In genomic region chr2:172440640-172441005, GRCm38 (mm10) we compare ENCODE assay signal across 8 mouse cellular contexts. TPM values are rescaled to one million over a fixed set of nuclear protein-coding genes. Genes with fewer than 3 reads are reported as not detected.
DNase-seq lines count a peak whose midpoint lies in the region; ATAC-seq and TF ChIP-seq lines count a peak whose summit lies in the region.

No protein-coding gene starts in this region.

- peak; percentile 61 for ATAC-seq in lung, postnatal 0 days
- ATAC-seq in erythroblast, adult 5-6 weeks (replicated peaks; ENCODE audit: low FRiP score, poor library complexity, severe bottlenecking), result peak; percentile 59
- ATAC-seq in limb, embryonic 12.5 days (ENCODE audit: insufficient number of reproducible peaks, insufficient read depth, low FRiP score, low TSS enrichment, low read depth), result peak; percentile 19; the same call in 1 of the 2 replicates

- H3K4me2 ChIP-seq in lung, postnatal 0 days (replicated peaks; ENCODE audit: low read depth, low read length), result peak overlapping the region; percentile 73
- peak overlapping the region; percentile 87 for H3K4me2 ChIP-seq in limb, embryonic 12.5 days

- H3K36me3 ChIP-seq in lung, postnatal 0 days (ENCODE audit: insufficient read depth, low read length), result peaks cover 2% of the 10 kb centered on the region; the same call in 1 of the 2 replicates
- peaks cover 14% of the 10 kb centered on the region; the same call in 1 of the 2 replicates for H3K36me3 ChIP-seq in limb, embryonic 12.5 days

- peak overlapping the region; percentile 87 for H3K4me3 ChIP-seq in lung, postnatal 0 days (ENCODE audit: low read depth, low read length)
- H3K4me3 ChIP-seq in limb, embryonic 12.5 days (replicated peaks), result peak overlapping the region; percentile 80
- peak overlapping the region; percentile 69 for H3K4me3 ChIP-seq in olfactory bulb, adult 2 months (ENCODE audit: insufficient read depth, low read depth, low read length)

- H3K4me1 ChIP-seq in lung, postnatal 0 days (ENCODE audit: insufficient read depth, low read depth, low read length), result peaks cover 10% of the 10 kb centered on the region; the same call in 1 of the 2 replicates
- peaks cover 14% of the 10 kb centered on the region for H3K4me1 ChIP-seq in limb, embryonic 12.5 days (replicated peaks)
- H3K4me1 ChIP-seq in olfactory bulb, adult 2 months (ENCODE audit: control insufficient read depth, insufficient read depth, low read length), result peaks cover 6% of the 10 kb centered on the region; the same call in 1 of the 2 replicates

- peak overlapping the region; percentile 71 for H3K9ac ChIP-seq in lung, postnatal 0 days (replicated peaks; ENCODE audit: low read depth)
- peak overlapping the region; percentile 69 for H3K9ac ChIP-seq in limb, embryonic 12.5 days (replicated peaks)

- H3K9me3 ChIP-seq in lung, postnatal 0 days (ENCODE audit: low read length), result no peaks in the 10 kb centered on the region
- H3K9me3 ChIP-seq in limb, embryonic 12.5 days, result no peaks in the 10 kb centered on the region

- no peak for TF ChIP-seq CTCF in lung, postnatal 0 days (IDR thresholded peaks at IDR 0.05)
- TF ChIP-seq CTCF in olfactory bulb, adult 2 months (IDR thresholded peaks at IDR 0.05; ENCODE audit: insufficient read depth, low read depth, low read length), result no peak

- H3K27me3 ChIP-seq in lung, postnatal 0 days (replicated peaks; ENCODE audit: insufficient read depth, low read length), result no peaks in the 10 kb centered on the region
- no peaks in the 10 kb centered on the region for H3K27me3 ChIP-seq in limb, embryonic 12.5 days

- TF ChIP-seq EP300 in lung, postnatal 0 days (IDR thresholded peaks at IDR 0.05), result no peak

- TF ChIP-seq POLR2A in olfactory bulb, adult 2 months (IDR thresholded peaks at IDR 0.05; ENCODE audit: insufficient read depth, low read depth, low read length), result no peak

- peak overlapping the region; percentile 61 for H3K27ac ChIP-seq in lung, postnatal 0 days (ENCODE audit: low read length)
- no peak overlapping the region for H3K27ac ChIP-seq in limb, embryonic 12.5 days
- no peak overlapping the region for H3K27ac ChIP-seq in olfactory bulb, adult 2 months (ENCODE audit: insufficient read depth, low read depth, low read length)

- DNase-seq in lung, postnatal 0 days (ENCODE audit: low spot score), result no peak
- DNase-seq in lung, postnatal 14 days, result no peak
- DNase-seq in left cerebral cortex, adult 9 months (ENCODE audit: low spot score in 2 of 2), result no peak
- no peak for DNase-seq in layer of hippocampus, adult 9-10 months (ENCODE audit: low spot score)
- no peak for DNase-seq in right cerebral cortex, postnatal 4 days

- 0% methylated on average over 21 of the region's 21 CpGs for WGBS in lung, postnatal 0 days
- under 1% methylated on average over 21 of the region's 21 CpGs for WGBS in limb, embryonic 12.5 days
- WGBS in olfactory bulb, adult 2 months, result under 1% methylated on average over 21 of the region's 21 CpGs

RNA-seq across cellular contexts. Expression of gene Rtf2, which starts 0.3 kb away (rescaled TPM):
- polyA plus RNA-seq in lung, postnatal 0 days (2015; fragmentation: Nextera tagmentation; extraction: Ambion mirVana), result 73.4 and 74.2 TPM in 2 replicates
- total RNA-seq in erythroblast, adult 5-6 weeks (2015; ENCODE audit: low replicate concordance), result 18.3 and 24.7 TPM in 2 replicates
- 59.5 and 80.9 TPM in 2 replicates for total RNA-seq in erythroblast, adult 5-6 weeks (2017; ENCODE audit: low replicate concordance)
- 67.7 and 69.1 TPM in 2 replicates for polyA plus RNA-seq in limb, embryonic 12.5 days (2016; fragmentation: Nextera tagmentation; extraction: Ambion mirVana)
- 332 TPM in 1 of 2 replicates, not detected in the other for polyA plus RNA-seq in olfactory bulb, adult 2 months (2012; ENCODE audit: insufficient read depth, insufficient read length, low replicate concordance, missing spikeins)

RNA-seq across cellular contexts. Expression of gene Gcnt7, which starts 17.8 kb away (rescaled TPM):
- polyA plus RNA-seq in lung, postnatal 0 days (2015; fragmentation: Nextera tagmentation; extraction: Ambion mirVana), result 0.58 and 0.64 TPM in 2 replicates
- total RNA-seq in erythroblast, adult 5-6 weeks (2015; ENCODE audit: low replicate concordance), result not detected in 2 replicates
- 1.1 TPM in 1 of 2 replicates, not detected in the other for total RNA-seq in erythroblast, adult 5-6 weeks (2017; ENCODE audit: low replicate concordance)
- polyA plus RNA-seq in limb, embryonic 12.5 days (2016; fragmentation: Nextera tagmentation; extraction: Ambion mirVana), result 1.9 and 2.4 TPM in 2 replicates
- polyA plus RNA-seq in olfactory bulb, adult 2 months (2012; ENCODE audit: insufficient read depth, insufficient read length, low replicate concordance, missing spikeins), result not detected in 2 replicates

RNA-seq across cellular contexts. Expression of gene Fam209, which starts 31.7 kb away (rescaled TPM):
- 0.27 and 0.41 TPM in 2 replicates for polyA plus RNA-seq in lung, postnatal 0 days (2015; fragmentation: Nextera tagmentation; extraction: Ambion mirVana)
- not detected in 2 replicates for total RNA-seq in erythroblast, adult 5-6 weeks (2015; ENCODE audit: low replicate concordance)
- not detected in 2 replicates for total RNA-seq in erythroblast, adult 5-6 weeks (2017; ENCODE audit: low replicate concordance)
- not detected in 2 replicates for polyA plus RNA-seq in limb, embryonic 12.5 days (2016; fragmentation: Nextera tagmentation; extraction: Ambion mirVana)
- polyA plus RNA-seq in olfactory bulb, adult 2 months (2012; ENCODE audit: insufficient read depth, insufficient read length, low replicate concordance, missing spikeins), result not detected in 2 replicates

RNA-seq across cellular contexts. Expression of gene Cass4, which starts 47.0 kb away (rescaled TPM):
- polyA plus RNA-seq in lung, postnatal 0 days (2015; fragmentation: Nextera tagmentation; extraction: Ambion mirVana), result 9.3 and 11.9 TPM in 2 replicates
- total RNA-seq in erythroblast, adult 5-6 weeks (2015; ENCODE audit: low replicate concordance), result 1.0 and 2.5 TPM in 2 replicates
- 0.56 and 1.3 TPM in 2 replicates for total RNA-seq in erythroblast, adult 5-6 weeks (2017; ENCODE audit: low replicate concordance)
- polyA plus RNA-seq in limb, embryonic 12.5 days (2016; fragmentation: Nextera tagmentation; extraction: Ambion mirVana), result 0.24 and 0.31 TPM in 2 replicates
- polyA plus RNA-seq in olfactory bulb, adult 2 months (2012; ENCODE audit: insufficient read depth, insufficient read length, low replicate concordance, missing spikeins), result not detected in 2 replicates
